Mouse (Mus musculus) splenic B cell, adult 2 months (primary cell): ENCODE results near the gene Edrf1.
A peak's percentile ranks its signal among the peaks of the same experiment; 100 is the strongest.

Experiments
- DNase-seq: peaks from one replicate; pipeline ENCODE4 v3.0.0-alpha.2; 2011; ENCODE audit warnings: low read depth, low spot score
- H3K27me3 ChIP-seq: 2 replicates; pipeline ENCODE4 v1.6.1; 2012; ENCODE audit warnings: mild to moderate bottlenecking, low read length, moderate library complexity, mixed read lengths; ENCODE audit not compliant: control insufficient read depth, poor library complexity, insufficient read depth, severe bottlenecking
- H3K36me3 ChIP-seq: 2 replicates; pipeline ENCODE4 v1.6.1; 2012; ENCODE audit warnings: mild to moderate bottlenecking, low read length, moderate library complexity, mixed read lengths; ENCODE audit not compliant: control insufficient read depth, poor library complexity, insufficient read depth, severe bottlenecking

Edrf1 gene

GRCm38 (mm10) chr7:133630821-133631220, 6.5 kb upstream of the Edrf1 start:
- Histone ChIP-seq H3K36me3 (no peaks in the 10 kb centered on the region), H3K27me3 (no peaks in the 10 kb centered on the region)
- DNase-seq = no peak

GRCm38 (mm10) chr7:133632476-133632875, 4.9 kb upstream of the Edrf1 start:
- Histone ChIP-seq H3K36me3 (no peaks in the 10 kb centered on the region), H3K27me3 (no peaks in the 10 kb centered on the region)
- peak; percentile 69 for DNase-seq

GRCm38 (mm10) chr7:133634932-133635650, 2.3 kb upstream of the Edrf1 start:
- H3K27me3 ChIP-seq = no peaks in the 10 kb centered on the region
- H3K36me3 ChIP-seq = 0 out of 2 replicates have a peak, but pooled peaks cover 2% of the 10 kb centered on the region
- DNase-seq = no peak

- peaks cover 10% of the 10 kb centered on the region for H3K36me3 ChIP-seq
- peak; percentile 92 for DNase-seq
- H3K27me3 ChIP-seq = no peaks in the 10 kb centered on the region
Observed at GRCm38 (mm10) chr7:133636738-133637352, 498 bp upstream of the Edrf1 start.

- Histone ChIP-seq H3K27me3 (no peaks in the 10 kb centered on the region), H3K36me3 (peaks cover 21% of the 10 kb centered on the region)
- peak; percentile 55 for DNase-seq
Observed at GRCm38 (mm10) chr7:133638306-133638705, 963 bp downstream of the Edrf1 start.

- Histone ChIP-seq H3K27me3 (no peaks in the 10 kb centered on the region), H3K36me3 (peaks cover 22% of the 10 kb centered on the region)
- DNase-seq = no peak
Observed at GRCm38 (mm10) chr7:133638821-133639220, 1.5 kb downstream of the Edrf1 start.

GRCm38 (mm10) chr7:133645716-133646115, 8.4 kb downstream of the Edrf1 start:
- peaks cover 41% of the 10 kb centered on the region for H3K36me3 ChIP-seq
- H3K27me3 ChIP-seq = no peaks in the 10 kb centered on the region
- DNase-seq = no peak

GRCm38 (mm10) chr7:133662467-133662866, 25.1 kb downstream of the Edrf1 start:
- DNase-seq = no peak
- Histone ChIP-seq H3K36me3 (peaks cover 28% of the 10 kb centered on the region), H3K27me3 (no peaks in the 10 kb centered on the region)

GRCm38 (mm10) chr7:133669071-133669470, 31.7 kb downstream of the Edrf1 start:
- peak; percentile 42 for DNase-seq
- no peaks in the 10 kb centered on the region for H3K27me3 ChIP-seq
- H3K36me3 ChIP-seq = peaks cover 19% of the 10 kb centered on the region

- no peak for DNase-seq
Observed at GRCm38 (mm10) chr7:133669946-133670345, 32.6 kb downstream of the Edrf1 start.

GRCm38 (mm10) chr7:133670846-133671245, 33.5 kb downstream of the Edrf1 start:
- Histone ChIP-seq H3K36me3 (peaks cover 21% of the 10 kb centered on the region), H3K27me3 (no peaks in the 10 kb centered on the region)
- DNase-seq = no peak

More at GRCm38 (mm10) chr7:133669946-133670345, 32.6 kb downstream of the Edrf1 start:
- H3K27me3 ChIP-seq = no peaks in the 10 kb centered on the region
- peaks cover 21% of the 10 kb centered on the region for H3K36me3 ChIP-seq

GRCm38 (mm10) chr7:133676002-133676401, 38.7 kb downstream of the Edrf1 start:
- DNase-seq = peak; percentile 15
- peaks cover 8% of the 10 kb centered on the region for H3K36me3 ChIP-seq
- no peaks in the 10 kb centered on the region for H3K27me3 ChIP-seq

- Histone ChIP-seq H3K36me3 (peaks cover 2% of the 10 kb centered on the region; the same call in 1 of the 2 replicates), H3K27me3 (no peaks in the 10 kb centered on the region)
- DNase-seq = no peak
Observed at GRCm38 (mm10) chr7:133678716-133679115, 41.4 kb downstream of the Edrf1 start.

- no peak for DNase-seq
- no peaks in the 10 kb centered on the region for H3K27me3 ChIP-seq
- peaks cover under 1% of the 10 kb centered on the region; the same call in 1 of the 2 replicates for H3K36me3 ChIP-seq
Observed at GRCm38 (mm10) chr7:133679439-133679838, 42.1 kb downstream of the Edrf1 start.

GRCm38 (mm10) chr7:133679961-133680360, 42.6 kb downstream of the Edrf1 start, which contains the start of gene Mmp21:
TSS of gene Mmp21 (minus strand) at chr7:133680061.
- no peak for DNase-seq
- Histone ChIP-seq H3K36me3 (no peaks in the 10 kb centered on the region; the same call in 1 of the 2 replicates), H3K27me3 (no peaks in the 10 kb centered on the region)
